Mouse (Mus musculus) MEL-GATA-1-ER (cell line): ENCODE measurements at regions not wholly inside any gene's neighbourhood (a gene's known extent, or its start where the extent isn't known, plus 50 kb on each side); places are given as distances from the start of the nearest gene placed in this dataset.

Experiments
- DNase-seq: peaks from one replicate; pipeline ENCODE4 v3.0.0-alpha.2; 2012; ENCODE audit warnings: low read depth; ENCODE audit errors: extremely low read depth

DNA sequence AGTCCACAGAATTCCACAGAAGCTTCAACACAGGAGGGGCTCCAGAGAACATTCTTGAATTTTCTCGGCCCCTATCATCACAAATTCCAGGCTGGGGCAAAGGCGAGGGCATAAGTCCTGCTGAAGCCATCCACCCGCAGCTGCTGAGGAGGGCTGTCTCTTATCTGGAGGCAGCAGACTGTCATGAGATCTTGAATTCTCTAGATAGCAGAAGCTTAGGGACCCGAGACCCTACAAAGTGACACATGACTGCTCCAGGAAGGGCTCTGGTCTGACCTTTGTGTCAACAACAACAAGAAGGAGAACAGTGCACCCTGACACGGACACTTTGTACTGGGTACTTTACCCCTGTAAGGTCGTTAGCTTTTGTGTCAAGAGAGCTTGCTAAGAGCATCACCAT, 57.2 kb downstream of the Lao1 start:
- peak; percentile 55 for DNase-seq

DNA sequence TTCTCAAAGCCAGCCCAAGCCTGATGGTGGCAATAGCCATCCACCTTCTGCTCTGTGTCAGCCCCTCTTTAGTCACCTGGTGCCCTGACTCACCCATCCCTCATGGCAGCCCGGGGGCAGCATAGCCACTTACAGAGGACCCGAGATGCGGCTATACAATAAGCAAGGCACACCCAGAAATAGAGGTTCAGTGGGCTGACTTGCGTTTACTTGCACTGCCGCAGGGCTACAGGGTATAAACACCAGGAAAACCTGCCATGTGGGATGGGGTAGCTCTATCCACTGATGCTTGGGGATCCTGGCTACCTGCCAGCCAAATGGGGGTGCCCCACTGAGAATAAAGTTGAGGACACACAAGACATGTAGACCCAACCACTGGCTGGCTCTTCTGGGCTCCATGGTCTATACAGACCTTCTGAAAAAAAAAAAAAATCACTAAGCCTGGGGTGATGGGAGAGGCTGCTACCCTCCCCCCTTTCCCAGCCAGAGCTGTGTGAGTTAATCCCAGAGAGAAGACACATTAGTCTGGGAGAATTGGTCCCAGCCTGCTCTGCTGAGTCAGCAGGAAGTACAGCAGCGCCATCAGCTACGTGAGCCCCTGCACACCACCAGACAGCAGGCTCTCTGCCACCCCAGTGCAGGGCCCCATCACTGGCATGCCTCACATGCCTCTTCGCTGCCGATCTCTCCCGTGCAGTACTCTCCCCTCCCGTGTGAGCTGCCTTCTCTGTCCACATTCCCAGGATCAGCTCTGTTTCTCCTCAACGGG, 57.8 kb downstream of the Lao1 start:
- no peak for DNase-seq

DNA sequence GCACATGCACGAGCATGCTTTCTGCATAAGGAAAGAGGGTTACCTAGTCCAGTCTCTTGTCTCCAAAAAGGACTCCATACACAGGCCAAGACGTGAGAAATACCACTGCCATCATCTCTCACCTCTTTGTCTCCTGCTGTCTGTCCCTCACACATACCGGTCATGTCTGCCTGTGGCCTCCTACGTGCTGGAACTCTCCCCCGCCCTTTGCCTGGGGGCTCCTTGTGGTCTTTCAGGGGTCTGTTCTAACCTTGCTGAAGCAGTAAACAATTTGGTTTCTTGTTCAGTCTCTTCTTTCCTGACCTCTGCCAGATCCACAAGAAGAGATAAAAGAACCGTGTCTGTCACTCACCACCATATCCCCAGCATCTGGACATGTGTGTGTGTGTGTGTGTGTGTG, 61.0 kb downstream of the Lao1 start:
- DNase-seq: no peak

DNA sequence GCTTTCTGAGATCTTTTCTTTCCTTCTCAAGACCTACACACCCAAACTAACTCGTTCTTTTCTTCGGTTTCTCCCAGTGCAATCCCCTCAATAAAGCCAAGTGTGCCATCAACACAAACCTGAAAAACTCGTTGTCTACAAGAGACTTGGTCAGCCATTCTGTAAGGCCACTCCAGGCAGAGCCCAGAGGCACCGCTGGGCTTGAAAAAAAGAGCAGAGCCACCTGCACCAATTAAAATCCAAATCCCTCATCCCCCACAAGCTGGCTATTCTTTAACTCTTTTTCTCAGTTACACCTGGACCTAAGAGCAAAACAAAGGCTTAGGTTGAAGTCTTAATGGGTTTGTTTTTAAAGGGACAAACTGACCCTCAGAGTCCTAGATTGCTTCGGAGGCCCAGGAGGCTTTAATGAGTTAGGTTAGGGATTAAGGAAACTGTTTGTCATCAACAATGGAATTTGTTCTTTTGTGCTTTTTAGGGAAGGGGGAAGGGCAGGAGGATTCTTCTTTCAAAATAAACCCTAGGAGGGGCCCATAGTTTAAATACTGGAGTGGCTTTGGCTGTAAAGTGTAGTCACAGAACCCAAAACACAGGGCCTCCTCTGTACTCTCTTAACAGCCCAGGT, 65.0 kb downstream of the Lao1 start:
- no peak for DNase-seq

DNA sequence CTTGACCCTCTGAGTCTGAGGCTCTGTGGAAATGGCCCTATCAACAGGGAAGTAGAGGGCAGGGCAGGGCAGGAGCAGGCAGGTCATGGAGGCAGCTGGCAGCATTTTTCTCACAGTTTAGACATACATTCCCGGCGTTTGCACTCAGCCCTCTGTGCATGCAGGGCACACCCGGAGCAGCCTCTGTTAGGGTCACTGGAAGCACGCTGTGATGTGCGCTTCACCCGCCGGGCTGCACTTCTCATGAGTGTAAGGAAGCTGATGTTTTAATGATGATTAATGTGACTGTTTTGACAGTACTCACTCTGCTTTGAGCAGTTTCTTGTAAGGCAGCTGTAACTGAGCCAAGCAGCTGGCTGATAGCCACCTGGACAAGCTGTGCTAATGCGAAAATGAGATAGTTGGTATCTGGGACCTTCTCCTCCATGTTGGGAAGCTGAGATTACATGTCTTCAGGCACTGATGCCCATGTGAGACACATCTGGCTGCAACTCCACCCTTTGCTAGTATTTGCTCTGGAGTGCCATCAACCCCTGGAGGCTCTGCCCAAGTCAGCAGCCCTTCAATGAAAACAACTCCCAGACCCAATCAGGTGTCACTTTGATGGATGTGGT, 66.9 kb downstream of the Lao1 start:
- DNase-seq: peak; percentile 49

DNA sequence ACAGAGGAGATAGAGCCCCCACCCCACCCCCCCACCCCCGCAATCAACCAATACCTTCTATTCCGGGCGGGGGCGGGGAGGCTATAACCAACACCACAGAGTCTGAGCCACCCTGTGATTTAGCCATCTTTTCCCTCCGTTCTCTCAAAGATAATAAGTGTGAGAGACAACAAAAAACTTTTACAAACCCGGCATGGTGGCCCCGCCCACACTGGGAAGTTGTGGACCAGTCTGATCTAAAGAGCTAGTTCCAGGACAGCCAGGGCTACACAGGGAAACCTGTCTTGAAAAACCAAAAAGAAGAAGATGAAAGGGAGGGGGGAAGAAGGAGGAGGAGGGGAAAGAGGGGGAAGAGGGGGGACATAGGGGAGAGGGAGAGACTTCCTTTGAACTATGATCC, 67.7 kb downstream of the Lao1 start:
- no peak for DNase-seq

DNA sequence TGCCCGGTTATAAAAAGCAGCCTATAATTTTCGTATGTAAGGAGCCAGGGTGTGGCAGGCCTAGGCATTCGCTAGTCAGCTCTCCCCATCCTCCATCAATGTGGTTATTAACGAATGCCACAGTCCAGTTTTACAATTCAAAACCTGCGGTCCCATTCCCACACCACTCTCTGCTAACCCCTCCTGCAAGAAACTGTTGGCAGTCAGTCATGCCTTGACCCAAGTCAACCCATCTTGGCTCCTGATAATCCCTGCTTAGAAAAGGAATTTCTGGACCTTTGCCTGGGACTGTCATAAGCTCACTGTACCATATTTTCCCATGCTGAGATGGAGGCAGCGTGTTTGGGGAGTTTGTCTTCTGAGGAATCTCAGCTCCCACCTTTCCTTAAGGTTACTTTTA, 68.4 kb downstream of the Lao1 start:
- DNase-seq: no peak

DNA sequence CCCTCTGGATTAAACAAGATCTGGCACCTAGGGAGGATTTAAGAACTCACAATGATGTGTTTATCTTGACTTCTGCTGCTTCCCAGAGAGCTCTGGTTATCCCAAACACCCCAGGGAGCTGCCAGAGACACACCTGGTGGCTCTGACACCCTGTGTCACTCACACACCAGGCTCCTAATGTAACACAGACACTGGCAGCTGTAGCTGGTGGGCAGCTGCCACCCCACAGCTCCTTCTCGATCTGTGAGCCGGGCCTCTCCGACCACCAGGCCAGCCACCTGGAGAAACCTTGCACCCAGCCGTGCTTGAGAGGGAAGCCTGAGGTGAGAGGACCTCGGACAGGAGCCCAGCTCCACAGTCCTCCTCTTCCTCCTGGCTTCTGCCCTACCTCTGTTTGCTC, 69.5 kb downstream of the Lao1 start:
- DNase-seq: no peak

DNA sequence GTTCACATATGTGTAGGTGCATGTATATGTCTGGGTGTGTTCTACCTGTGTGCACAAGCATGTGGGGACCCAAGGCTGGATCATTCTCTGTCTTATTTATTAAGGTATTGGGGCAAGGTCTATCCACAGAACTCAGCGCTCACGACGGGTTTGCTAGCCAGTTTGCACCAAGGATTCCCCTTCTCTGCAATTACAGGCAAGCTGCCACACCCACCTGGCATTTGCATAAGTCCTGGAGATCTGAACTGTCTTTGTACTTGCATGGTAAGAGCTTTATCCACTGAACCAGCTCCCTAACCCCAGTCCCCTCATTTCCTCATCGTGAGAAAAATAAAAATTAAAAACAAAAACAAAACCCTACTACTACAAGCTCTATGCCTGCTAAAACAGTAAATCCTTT, 71.6 kb downstream of the Lao1 start:
- DNase-seq: no peak

DNA sequence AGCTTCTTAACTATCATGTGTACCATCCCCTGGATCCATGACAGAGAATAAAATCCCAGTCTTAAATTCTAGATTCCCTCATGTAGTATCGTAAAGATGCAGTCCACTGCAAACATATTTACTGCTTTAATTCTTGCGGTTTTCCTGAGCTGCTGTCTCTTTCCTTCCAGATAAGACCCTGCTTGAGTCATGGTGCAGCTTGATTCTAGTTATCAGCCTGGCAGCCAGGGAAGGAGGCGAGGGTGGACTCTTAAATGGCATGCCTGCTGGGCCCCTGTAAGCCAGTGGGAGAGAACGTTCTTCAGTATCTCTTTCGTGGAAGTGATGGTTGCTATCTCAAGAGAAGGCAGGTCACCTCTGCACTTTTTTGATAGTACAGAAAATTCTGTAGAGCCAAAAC, 71.9 kb upstream of the Slc2a1 start:
- DNase-seq: peak; percentile 71

DNA sequence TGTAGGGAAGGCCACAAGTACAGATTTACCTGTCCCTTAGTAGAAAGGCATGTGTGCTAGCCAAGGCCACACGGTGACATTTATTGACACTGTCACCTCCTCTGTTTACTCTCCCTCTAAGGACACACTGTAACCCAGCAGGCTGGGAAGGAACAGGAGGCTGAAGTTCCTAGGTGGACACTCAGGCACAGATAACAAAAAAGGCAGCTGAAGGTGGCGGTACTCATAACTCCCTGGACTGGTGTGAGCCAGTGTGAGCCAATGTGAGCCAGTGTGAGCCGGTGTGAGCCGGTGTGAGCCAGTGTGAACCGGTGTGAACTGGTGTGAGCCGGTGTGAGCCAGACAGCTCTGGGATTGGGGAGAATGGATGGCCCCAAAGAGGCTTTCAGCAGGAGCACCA, 68.5 kb upstream of the Slc2a1 start:
- DNase-seq: no peak

DNA sequence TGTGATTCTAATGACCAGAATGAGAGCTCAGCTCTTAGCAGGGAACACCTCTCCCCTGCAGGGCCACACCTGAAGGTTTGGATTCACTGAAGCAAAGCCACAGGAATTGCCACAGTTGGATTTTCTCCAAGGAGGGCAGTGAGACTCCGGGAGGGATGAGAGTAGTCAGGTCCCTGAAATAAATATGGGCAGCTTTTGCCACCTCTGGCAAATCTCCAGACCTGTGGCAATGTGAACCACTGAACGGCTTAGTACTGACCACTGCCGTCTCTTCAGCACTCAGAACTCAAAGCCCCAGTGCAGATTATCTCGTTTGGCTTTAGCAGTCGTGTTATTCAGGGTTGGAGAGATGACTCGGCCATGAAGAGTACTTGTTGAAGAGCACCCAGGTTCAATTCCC, 66.9 kb upstream of the Slc2a1 start:
- DNase-seq: no peak

DNA sequence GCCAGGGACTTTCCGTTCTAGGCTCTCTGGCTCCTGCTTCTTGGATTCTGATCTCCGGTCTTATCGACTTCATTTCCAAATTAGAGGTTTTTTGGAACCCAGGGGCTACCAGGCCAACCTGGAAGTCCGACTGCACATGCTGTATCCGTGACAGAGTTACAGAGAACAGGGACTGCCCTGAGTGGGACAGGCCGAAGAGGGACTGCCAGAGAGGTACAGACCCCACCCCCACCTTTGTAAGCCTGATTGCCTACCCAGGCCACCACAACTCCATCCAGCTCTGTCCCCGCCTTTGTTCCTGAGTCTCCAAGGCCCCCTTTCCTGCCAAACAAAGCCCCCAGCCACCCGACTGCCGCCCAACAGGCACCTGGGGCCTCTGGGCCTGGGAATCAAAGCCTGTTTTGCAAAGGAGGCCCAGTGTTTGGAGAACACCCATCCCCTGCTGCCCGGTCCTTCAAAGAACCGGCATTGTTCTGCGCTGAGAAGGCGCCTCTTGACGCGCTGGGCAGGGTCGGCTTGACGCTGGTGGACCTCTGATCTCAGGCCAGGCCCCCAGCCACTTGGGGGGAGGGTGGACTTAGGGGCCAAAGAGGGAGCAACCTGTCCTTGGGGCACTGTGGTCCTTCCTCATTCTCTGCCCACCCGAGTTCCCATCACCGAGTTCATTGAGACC, 64.4 kb upstream of the Slc2a1 start:
- no peak for DNase-seq

DNA sequence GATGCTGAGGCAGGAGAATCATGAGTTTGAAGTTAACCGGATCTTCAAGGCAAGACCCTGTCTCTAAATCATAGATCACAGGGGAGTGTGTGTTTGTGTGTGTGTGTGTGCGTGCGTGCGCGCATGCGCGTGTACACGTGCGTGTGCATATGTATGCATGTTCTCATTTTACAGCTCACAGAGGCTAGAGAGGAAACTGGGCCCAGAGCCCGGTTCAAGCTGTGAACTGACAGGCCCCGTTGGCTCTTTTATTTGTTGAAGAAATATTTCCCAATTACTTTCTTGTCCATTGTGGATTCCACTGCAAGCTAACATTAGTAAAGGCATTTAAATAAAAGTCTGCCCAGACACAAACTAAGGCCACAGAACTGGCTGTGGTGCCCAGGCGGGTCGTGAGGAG, 63.7 kb upstream of the Slc2a1 start:
- DNase-seq: no peak

DNA sequence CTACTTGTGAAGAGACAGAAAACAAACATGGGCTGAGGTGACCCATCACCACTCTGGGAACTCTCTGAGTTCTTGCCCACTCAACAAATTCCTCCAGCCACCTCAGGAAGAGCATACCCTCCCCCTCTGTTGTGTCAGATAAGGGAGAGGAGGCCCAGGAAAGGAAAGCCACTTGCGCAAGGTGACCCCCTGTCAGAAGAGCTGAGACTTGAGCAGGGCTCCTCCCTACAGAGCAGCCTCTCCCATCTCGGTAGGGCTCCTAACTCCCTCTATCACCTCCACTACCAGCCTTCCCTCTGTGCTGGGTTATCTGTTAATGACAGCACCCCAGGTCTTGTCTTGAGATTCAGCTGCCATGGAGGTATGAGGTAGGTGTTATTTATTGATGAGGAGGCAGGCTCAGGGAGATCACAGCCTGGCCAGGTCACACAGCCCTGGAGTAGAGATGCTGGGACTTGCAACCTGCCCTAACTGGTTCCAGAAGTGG, 57.6 kb upstream of the Slc2a1 start:
- peak; percentile 22 for DNase-seq

DNA sequence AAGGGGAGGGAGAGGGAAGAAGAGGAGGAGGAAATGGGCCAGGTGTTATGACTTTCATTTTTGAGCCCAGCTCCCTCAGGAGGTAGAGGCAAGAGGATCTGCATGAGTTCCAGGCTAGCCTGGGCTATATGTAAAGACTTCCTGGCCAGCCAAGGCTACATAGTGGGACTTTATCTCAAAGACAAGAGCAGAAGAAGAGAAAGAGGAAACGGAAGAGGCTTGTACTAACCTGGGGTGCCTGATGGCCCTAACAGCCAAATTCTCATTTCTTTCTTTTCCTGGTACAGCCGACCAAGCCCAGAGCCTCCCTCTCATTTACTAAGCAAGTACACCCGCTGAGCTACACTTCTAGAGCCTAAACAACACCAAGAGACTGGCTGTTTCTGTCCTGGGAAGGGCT, 56.0 kb upstream of the Slc2a1 start:
- peak; percentile 53 for DNase-seq

DNA sequence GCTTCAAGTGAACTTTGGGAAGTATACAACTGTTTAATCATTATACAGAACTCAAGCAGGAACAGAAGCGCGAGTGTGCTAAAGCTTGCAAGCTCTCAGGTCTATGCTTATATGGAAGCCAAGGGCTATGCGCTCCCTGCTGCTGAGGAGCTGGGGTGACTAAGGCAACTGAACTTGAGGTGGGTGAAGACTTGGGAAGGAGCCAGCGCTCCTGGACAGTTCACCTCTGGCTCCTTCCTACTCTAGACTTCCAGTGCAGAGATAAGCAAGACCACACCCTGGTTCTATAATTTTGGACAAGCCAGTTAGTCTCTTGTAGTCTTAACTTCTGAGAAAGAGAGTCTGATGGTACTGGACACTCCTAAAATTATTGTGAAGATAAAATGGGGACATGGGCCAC, 55.3 kb upstream of the Slc2a1 start:
- DNase-seq: no peak

DNA sequence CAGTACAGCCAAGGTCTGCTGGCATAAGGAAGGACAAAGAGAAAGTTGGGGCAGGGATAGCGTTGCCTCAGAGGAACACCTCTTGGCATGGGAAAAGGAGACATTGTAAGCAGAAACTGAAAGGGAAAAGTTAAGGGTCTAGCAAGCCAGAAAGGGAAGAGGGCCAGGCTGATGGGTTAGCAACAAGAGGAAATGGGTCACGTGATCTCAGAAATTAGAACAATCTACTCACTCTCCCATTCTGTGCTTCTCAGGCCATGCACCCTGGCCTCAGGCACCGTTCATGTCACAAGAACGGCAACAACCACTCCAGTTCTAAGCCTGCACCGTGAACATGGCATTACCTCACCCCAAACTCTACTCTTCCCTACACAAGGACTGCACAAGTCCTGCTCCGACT, 54.8 kb upstream of the Slc2a1 start:
- peak; percentile 27 for DNase-seq

DNA sequence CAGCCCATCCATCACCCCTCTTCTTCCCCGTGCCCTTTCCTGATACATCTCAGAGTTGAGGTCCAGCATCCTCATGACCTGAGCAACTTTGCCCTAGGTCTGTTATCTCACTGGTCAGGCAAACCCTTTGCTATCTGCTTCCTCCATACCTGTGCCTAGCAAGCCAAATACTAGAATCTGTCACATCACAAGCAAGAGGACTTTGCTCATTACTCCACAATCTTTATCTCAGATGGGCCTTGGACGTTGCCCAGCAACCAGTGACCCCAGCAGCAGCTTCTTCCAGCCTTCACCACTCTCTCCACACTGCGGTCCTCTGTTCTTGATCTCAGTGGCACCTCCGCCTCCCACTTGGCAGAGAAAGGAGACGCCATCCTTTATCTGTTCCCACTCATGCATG, 54.4 kb upstream of the Slc2a1 start:
- peak; percentile 15 for DNase-seq

DNA sequence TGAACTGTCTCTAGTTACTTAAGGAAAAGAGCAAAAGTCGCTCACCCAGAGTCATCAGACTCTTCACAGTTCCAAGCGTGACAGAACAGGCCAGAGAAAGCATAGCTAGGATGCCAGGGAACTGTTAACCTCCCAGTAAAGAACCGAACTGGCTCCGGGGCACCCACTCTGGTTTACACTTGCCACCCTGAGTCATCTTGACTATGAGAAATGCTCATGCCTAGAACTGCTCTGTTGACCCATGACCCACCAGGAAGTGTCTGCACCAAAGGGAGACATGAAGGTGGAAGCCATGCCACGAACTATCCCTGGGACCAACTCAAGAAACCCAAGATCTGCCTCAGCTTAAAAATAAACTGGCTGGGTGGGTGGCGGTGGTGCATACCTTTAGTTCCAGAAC, 51.3 kb upstream of the Slc2a1 start:
- DNase-seq: no peak

DNA sequence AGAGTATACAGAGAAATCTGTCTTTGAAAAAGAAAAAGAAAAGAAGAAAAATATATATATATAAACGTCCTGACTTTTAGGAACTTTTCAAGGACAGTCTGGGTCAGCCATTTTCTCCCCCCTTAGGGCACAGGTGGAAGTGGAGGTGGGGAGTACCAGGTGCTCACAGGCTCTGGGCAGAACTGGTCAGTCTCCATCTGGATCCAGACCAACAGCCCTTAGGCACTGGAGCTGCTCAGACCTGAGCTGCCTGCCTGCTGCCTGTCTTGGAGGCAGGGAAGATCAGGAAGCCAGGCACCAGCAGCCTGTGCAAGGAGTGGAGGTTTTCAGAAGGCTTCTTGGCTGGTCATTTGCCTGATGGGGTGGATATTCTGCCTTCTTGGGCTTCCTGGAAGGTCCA, 50.7 kb upstream of the Slc2a1 start:
- DNase-seq: no peak
